Mouse (Mus musculus): ENCODE results near the gene Zfp385a. TPM values are rescaled to one million over a fixed set of nuclear protein-coding genes. Genes with fewer than 3 reads are reported as not detected.

Zfp385a gene
- polyA plus RNA-seq, 2 experiments = 16.4 to 23.4 TPM

- TF ChIP-seq POLR2A (IDR thresholded peaks at IDR 0.05; ENCODE audit: borderline replicate concordance, extremely low read depth, insufficient read depth, insufficient read length) = no peak
- WGBS = 31% methylated on average over 3 of the region's 3 CpGs
- Histone ChIP-seq H3K27ac (replicated peaks; ENCODE audit: low read depth, low read length) (0 out of 2 replicates have a peak overlapping the region, but pooled peaks have one; percentile 4), H3K4me2 (replicated peaks; ENCODE audit: low read depth, low read length, severe bottlenecking) (no peak overlapping the region), H3K4me1 (ENCODE audit: control insufficient read depth, insufficient read depth, low read length) (peaks cover 37% of the 10 kb centered on the region), H3K36me3 (ENCODE audit: control insufficient read depth, insufficient read depth, low read length) (no peaks in the 10 kb centered on the region), H3K9me3 (ENCODE audit: control insufficient read depth, low read length) (no peaks in the 10 kb centered on the region), H3K9ac (ENCODE audit: low read depth, low read length, severe bottlenecking) (no peak overlapping the region), H3K27me3 (ENCODE audit: control insufficient read depth, insufficient read depth, low read length) (no peaks in the 10 kb centered on the region), H3K4me3 (replicated peaks; ENCODE audit: low read length) (no peak overlapping the region)
- ATAC-seq (ENCODE audit: low FRiP score, low read depth) (no peak), DNase-seq (ENCODE audit: low spot score) (no peak)
Measured at GRCm38 (mm10) chr15:103378665-103379356, 38.9 kb upstream of the Zfp385a start.

GRCm38 (mm10) chr15:103377752-103378664 lies 38.1 kb upstream of the Zfp385a start:
- Histone ChIP-seq H3K9ac (ENCODE audit: low read depth, low read length, severe bottlenecking) (no peak overlapping the region), H3K36me3 (ENCODE audit: control insufficient read depth, insufficient read depth, low read length) (no peaks in the 10 kb centered on the region), H3K4me3 (replicated peaks; ENCODE audit: low read length) (no peak overlapping the region), H3K4me2 (replicated peaks; ENCODE audit: low read depth, low read length, severe bottlenecking) (no peak overlapping the region), H3K27ac (replicated peaks; ENCODE audit: low read depth, low read length) (peak overlapping the region; percentile 44), H3K4me1 (ENCODE audit: control insufficient read depth, insufficient read depth, low read length) (peaks cover 29% of the 10 kb centered on the region), H3K9me3 (ENCODE audit: control insufficient read depth, low read length) (no peaks in the 10 kb centered on the region), H3K27me3 (ENCODE audit: control insufficient read depth, insufficient read depth, low read length) (no peaks in the 10 kb centered on the region)
- WGBS = 58% methylated on average over 3 of the region's 3 CpGs
- no peak for ATAC-seq (ENCODE audit: low FRiP score, low read depth)
- no peak for TF ChIP-seq POLR2A (IDR thresholded peaks at IDR 0.05; ENCODE audit: borderline replicate concordance, extremely low read depth, insufficient read depth, insufficient read length)
- DNase-seq (ENCODE audit: low spot score) = no peak

GRCm38 (mm10) chr15:103376837-103377269 lies 37.0 kb upstream of the Zfp385a start:
- DNase-seq (ENCODE audit: low spot score) (peak; percentile 74), ATAC-seq (ENCODE audit: low FRiP score, low read depth) (peak; percentile 80)
- 46% methylated on average over 8 of the region's 8 CpGs for WGBS
- Histone ChIP-seq H3K27ac (replicated peaks; ENCODE audit: low read depth, low read length) (peak overlapping the region; percentile 44), H3K9me3 (ENCODE audit: control insufficient read depth, low read length) (no peaks in the 10 kb centered on the region), H3K4me2 (replicated peaks; ENCODE audit: low read depth, low read length, severe bottlenecking) (no peak overlapping the region), H3K4me1 (ENCODE audit: control insufficient read depth, insufficient read depth, low read length) (peaks cover 23% of the 10 kb centered on the region), H3K9ac (ENCODE audit: low read depth, low read length, severe bottlenecking) (no peak overlapping the region), H3K27me3 (ENCODE audit: control insufficient read depth, insufficient read depth, low read length) (no peaks in the 10 kb centered on the region), H3K36me3 (ENCODE audit: control insufficient read depth, insufficient read depth, low read length) (no peaks in the 10 kb centered on the region), H3K4me3 (replicated peaks; ENCODE audit: low read length) (no peak overlapping the region)
- no peak for TF ChIP-seq POLR2A (IDR thresholded peaks at IDR 0.05; ENCODE audit: borderline replicate concordance, extremely low read depth, insufficient read depth, insufficient read length)

GRCm38 (mm10) chr15:103375112-103375800 lies 35.4 kb upstream of the Zfp385a start:
- no peak for DNase-seq (ENCODE audit: low spot score)
- Histone ChIP-seq H3K9ac (ENCODE audit: low read depth, low read length, severe bottlenecking) (no peak overlapping the region), H3K4me1 (ENCODE audit: control insufficient read depth, insufficient read depth, low read length) (peaks cover 32% of the 10 kb centered on the region), H3K36me3 (ENCODE audit: control insufficient read depth, insufficient read depth, low read length) (no peaks in the 10 kb centered on the region), H3K4me2 (replicated peaks; ENCODE audit: low read depth, low read length, severe bottlenecking) (no peak overlapping the region), H3K27me3 (ENCODE audit: control insufficient read depth, insufficient read depth, low read length) (no peaks in the 10 kb centered on the region), H3K4me3 (replicated peaks; ENCODE audit: low read length) (no peak overlapping the region), H3K27ac (replicated peaks; ENCODE audit: low read depth, low read length) (no peak overlapping the region), H3K9me3 (ENCODE audit: control insufficient read depth, low read length) (no peaks in the 10 kb centered on the region)
- 82% methylated on average over 4 of the region's 4 CpGs for WGBS
- no peak for TF ChIP-seq POLR2A (IDR thresholded peaks at IDR 0.05; ENCODE audit: borderline replicate concordance, extremely low read depth, insufficient read depth, insufficient read length)
- no peak for ATAC-seq (ENCODE audit: low FRiP score, low read depth)

GRCm38 (mm10) chr15:103372461-103372860 lies 32.6 kb upstream of the Zfp385a start:
- no peak for TF ChIP-seq POLR2A (IDR thresholded peaks at IDR 0.05; ENCODE audit: borderline replicate concordance, extremely low read depth, insufficient read depth, insufficient read length)
- Histone ChIP-seq H3K9ac (ENCODE audit: low read depth, low read length, severe bottlenecking) (no peak overlapping the region), H3K4me1 (ENCODE audit: control insufficient read depth, insufficient read depth, low read length) (peaks cover 23% of the 10 kb centered on the region), H3K9me3 (ENCODE audit: control insufficient read depth, low read length) (no peaks in the 10 kb centered on the region), H3K27ac (replicated peaks; ENCODE audit: low read depth, low read length) (no peak overlapping the region), H3K36me3 (ENCODE audit: control insufficient read depth, insufficient read depth, low read length) (no peaks in the 10 kb centered on the region), H3K27me3 (ENCODE audit: control insufficient read depth, insufficient read depth, low read length) (no peaks in the 10 kb centered on the region), H3K4me3 (replicated peaks; ENCODE audit: low read length) (no peak overlapping the region), H3K4me2 (replicated peaks; ENCODE audit: low read depth, low read length, severe bottlenecking) (no peak overlapping the region)
- ATAC-seq (ENCODE audit: low FRiP score, low read depth) = no peak
- no peak for DNase-seq (ENCODE audit: low spot score)
